Mouse (Mus musculus) limb, embryonic 11.5 days (tissue): Measurements from ENCODE around the gene Kif11. TPM values are rescaled to one million over a fixed set of nuclear protein-coding genes. Genes with fewer than 3 reads are reported as not detected.

ENCODE experiments used
- ATAC-seq: fragments of 200-750 bp; cut with Nextera tagmentation; 2 replicates; pipeline ENCODE4 v1.8.0; 2017; ENCODE audit warnings: low read depth; ENCODE audit not compliant: insufficient number of reproducible peaks, low FRiP score, low TSS enrichment
- DNase-seq: peaks from one replicate; pipeline ENCODE4 v3.0.0-alpha.2; 2015; ENCODE audit warnings: low spot score
- H3K27ac ChIP-seq: fragments of 300-500 bp; sonication (generic); replicated peaks from 2 replicates; pipeline ENCODE4 v1.5.1; 2014; ENCODE audit warnings: low read depth, mild to moderate bottlenecking, low read length
- H3K27me3 ChIP-seq: fragments of 300-500 bp; sonication (generic); 2 replicates; pipeline ENCODE4 v1.6.1; 2014; ENCODE audit warnings: mild to moderate bottlenecking, low read length, mixed read lengths; ENCODE audit not compliant: control insufficient read depth, insufficient read depth
- H3K36me3 ChIP-seq: fragments of 300-500 bp; sonication (generic); 2 replicates; pipeline ENCODE4 v1.6.1; 2014; ENCODE audit warnings: mild to moderate bottlenecking, low read length, moderate library complexity, mixed read lengths; ENCODE audit not compliant: control insufficient read depth, insufficient read depth
- H3K4me1 ChIP-seq: fragments of 300-500 bp; sonication (generic); 2 replicates; pipeline ENCODE4 v1.6.1; 2014; ENCODE audit warnings: low read length, mixed read lengths; ENCODE audit not compliant: control insufficient read depth, insufficient read depth
- H3K4me2 ChIP-seq: fragments of 300-500 bp; sonication (generic); 2 replicates; pipeline ENCODE4 v1.6.1; 2014; ENCODE audit warnings: low read depth, mild to moderate bottlenecking, moderate library complexity; ENCODE audit not compliant: severe bottlenecking
- H3K4me3 ChIP-seq: fragments of 300-500 bp; sonication (generic); 2 replicates; pipeline ENCODE4 v1.5.1; 2014; ENCODE audit warnings: low read depth, low read length
- H3K9ac ChIP-seq: fragments of 300-500 bp; sonication (generic); 2 replicates; pipeline ENCODE4 v1.6.1; 2014; ENCODE audit warnings: mild to moderate bottlenecking, low read length
- H3K9me3 ChIP-seq: fragments of 300-500 bp; sonication (generic); 2 replicates; pipeline ENCODE4 v1.6.1; 2016; ENCODE audit warnings: low read length; ENCODE audit not compliant: control insufficient read depth
- WGBS: fragments of 180-500 bp; shearing (Covaris S2); extraction: QIAGEN DNeasy Blood & Tissue Kit; methylation state at CpG from one replicate; pipeline ENCODE4 v1.1.7; 2014; 5-methylcytosine and 5-hydroxymethylcytosine counted together
- polyA plus RNA-seq: library from polyadenylated mRNA; unstranded; fragments of >200 nt; fragmentation: Nextera tagmentation; extraction: Ambion mirVana; gene quantifications from 2 replicates; pipeline ENCODE4 v1.2.1, GENCODE M21; 2014

Kif11 gene
- 97.2 and 103 TPM in 2 replicates for polyA plus RNA-seq

DNA sequence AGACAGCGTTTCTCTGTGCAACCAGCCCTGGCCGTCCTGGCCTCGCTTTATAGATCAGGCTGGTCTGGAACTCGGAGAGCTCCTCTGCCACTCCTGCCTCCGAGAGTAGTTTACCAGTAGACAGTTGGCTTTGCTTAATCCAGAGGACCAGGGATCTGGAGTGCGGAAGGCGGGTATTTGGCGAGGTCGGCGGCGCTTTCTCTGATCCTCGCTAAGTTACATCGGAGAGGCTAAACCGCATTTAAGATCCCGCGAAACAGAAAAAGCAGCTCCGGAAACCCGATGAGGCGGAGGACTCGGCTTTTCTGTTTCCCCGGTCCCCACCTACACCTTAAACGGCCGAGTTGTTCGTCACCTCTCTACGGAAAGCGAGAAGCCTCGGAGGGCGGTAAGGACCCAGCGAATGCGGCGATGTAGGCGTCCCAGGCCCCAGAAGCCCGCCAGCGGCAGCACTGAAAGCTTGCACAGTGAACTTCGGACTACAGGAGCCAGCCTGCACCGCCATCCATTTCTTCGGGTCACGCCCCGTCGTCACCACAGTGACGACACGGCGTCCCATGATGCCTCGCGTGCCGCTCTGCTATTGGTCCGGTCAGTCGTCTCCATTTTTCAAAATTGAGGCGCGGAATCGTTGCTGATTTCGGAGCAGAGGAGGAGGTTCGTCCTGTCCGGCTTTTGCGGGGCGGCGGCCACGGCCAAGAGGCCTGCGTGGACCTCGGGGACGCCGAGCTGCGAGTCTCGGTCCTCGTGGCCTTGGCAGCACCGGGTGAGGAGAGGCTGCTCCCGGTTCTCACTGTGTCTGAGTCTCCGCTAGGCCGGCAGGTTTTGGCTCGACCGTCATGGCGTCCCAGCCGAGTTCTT is at the start of gene Kif11:
Gene Kif11 (plus strand): TSS at position 649 of the 861 bp plus-strand sequence.
- 0 out of 2 replicates have a peak, but pooled peaks cover 3% of the 10 kb centered on the region for H3K4me1 ChIP-seq
- under 1% methylated on average over 73 of the region's 73 CpGs for WGBS
- peak within 1 kb of the TSS; percentile 82 for H3K4me3 ChIP-seq
- H3K36me3 ChIP-seq: no peaks in the 10 kb centered on the region
- peak within 1 kb of the TSS; percentile 93 for H3K27ac ChIP-seq
- H3K9ac ChIP-seq: peak within 1 kb of the TSS; percentile 75
- no peaks in the 10 kb centered on the region for H3K27me3 ChIP-seq
- DNase-seq: peak; percentile 95
- peak; percentile 98 for ATAC-seq
- H3K9me3 ChIP-seq: no peaks in the 10 kb centered on the region
- H3K4me2 ChIP-seq: peak within 1 kb of the TSS; percentile 60

DNA sequence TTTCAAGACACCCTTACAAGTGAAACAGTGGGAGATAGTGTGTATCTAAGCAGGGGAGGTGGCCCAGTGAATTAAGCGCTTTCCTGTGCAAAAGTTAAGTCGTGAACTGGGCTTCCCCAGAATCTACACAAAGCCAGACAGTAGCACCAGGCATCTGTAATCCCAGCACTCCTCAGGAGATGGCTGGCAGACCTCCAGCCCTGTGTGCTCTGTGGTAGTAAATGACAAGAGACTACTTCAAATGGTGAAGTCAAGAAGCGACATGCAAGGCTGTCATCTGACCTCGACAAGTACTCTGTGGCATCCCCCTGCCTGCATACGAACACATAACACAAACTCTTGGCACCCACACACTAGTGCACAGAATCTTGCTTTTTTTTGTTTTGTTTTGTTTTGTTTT is 49.0 kb upstream of the Kif11 start:
- H3K9me3 ChIP-seq: no peaks in the 10 kb centered on the region
- DNase-seq (no peak), ATAC-seq (no peak)
- no peak overlapping the region for H3K4me2 ChIP-seq
- WGBS: 88% methylated on average over 5 of the region's 5 CpGs
- H3K4me3 ChIP-seq: no peak overlapping the region
- H3K27me3 ChIP-seq: no peaks in the 10 kb centered on the region
- H3K4me1 ChIP-seq: no peaks in the 10 kb centered on the region
- no peak overlapping the region for H3K9ac ChIP-seq
- H3K36me3 ChIP-seq: no peaks in the 10 kb centered on the region
- no peak overlapping the region for H3K27ac ChIP-seq

DNA sequence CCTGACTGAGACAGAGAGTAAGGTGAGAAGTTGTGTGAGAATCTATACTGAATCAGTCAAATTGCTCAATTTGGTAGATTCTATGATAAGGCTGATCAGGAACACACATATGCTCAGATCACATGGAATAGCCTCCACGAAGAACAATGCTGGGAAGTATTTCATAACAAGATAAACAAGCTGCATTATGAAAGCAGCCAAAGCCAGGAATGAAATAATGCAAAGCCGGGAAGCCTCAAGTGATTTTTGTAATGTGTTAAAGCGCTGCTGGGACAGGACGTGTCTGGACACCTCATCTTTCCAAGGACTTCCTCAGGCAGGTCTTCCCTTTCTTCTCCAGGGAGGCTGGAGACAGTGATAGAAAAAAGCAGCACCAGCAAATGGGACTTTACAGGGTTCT is 43.5 kb upstream of the Kif11 start:
- ATAC-seq (no peak), DNase-seq (no peak)
- no peaks in the 10 kb centered on the region for H3K9me3 ChIP-seq
- H3K36me3 ChIP-seq: no peaks in the 10 kb centered on the region
- H3K9ac ChIP-seq: no peak overlapping the region
- 89% methylated on average over 4 of the region's 4 CpGs for WGBS
- no peaks in the 10 kb centered on the region for H3K27me3 ChIP-seq
- H3K4me2 ChIP-seq: no peak overlapping the region
- H3K4me3 ChIP-seq: no peak overlapping the region
- no peaks in the 10 kb centered on the region for H3K4me1 ChIP-seq
- H3K27ac ChIP-seq: no peak overlapping the region

DNA sequence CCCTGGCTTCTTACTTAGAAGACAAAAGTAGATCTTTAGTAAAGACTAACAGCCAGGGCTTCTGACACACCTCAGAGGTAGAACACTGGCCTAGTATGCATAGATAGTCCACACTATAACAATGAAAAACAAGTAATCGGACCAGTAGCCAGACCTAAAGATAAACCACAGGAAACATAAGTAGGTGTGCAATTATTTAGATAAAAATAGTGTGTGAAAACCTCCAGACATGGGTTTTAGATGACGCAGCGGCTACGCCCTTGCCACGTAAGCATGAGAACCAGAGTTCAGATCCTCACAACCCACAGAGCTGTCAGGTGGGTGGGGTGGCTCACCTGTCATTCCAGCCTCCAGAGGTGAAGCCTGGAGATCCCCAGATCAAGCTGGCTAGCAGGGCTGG is 42.8 kb upstream of the Kif11 start:
- ATAC-seq: no peak
- WGBS: 94% methylated on average over 5 of the region's 5 CpGs
- no peaks in the 10 kb centered on the region for H3K4me1 ChIP-seq

DNA sequence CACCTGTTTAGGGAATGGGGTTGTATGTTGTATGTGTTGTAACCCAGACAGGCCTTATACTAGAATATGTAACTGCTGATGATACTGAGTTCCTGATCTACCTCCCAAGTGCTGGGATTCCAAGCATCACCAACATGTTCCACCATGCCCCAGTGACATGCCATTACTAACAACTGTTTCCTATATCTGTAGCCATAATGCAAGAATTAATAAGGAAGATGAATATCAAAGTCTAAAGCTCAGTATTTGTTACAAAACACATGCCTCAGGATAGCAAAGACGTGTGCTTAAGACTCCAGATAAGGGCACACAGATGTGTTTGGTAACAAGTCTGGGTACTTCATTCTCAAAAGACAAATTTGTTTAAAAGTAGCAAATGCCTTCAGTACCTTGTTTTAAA is 40.8 kb upstream of the Kif11 start:
- H3K9me3 ChIP-seq: no peaks in the 10 kb centered on the region
- H3K36me3 ChIP-seq: no peaks in the 10 kb centered on the region
- no peak overlapping the region for H3K27ac ChIP-seq
- 84% methylated on average over 1 of the region's 1 CpGs for WGBS
- ATAC-seq (no peak), DNase-seq (no peak)
- no peak overlapping the region for H3K4me3 ChIP-seq
- H3K27me3 ChIP-seq: no peaks in the 10 kb centered on the region
- no peak overlapping the region for H3K9ac ChIP-seq
- no peak overlapping the region for H3K4me2 ChIP-seq
- no peaks in the 10 kb centered on the region for H3K4me1 ChIP-seq

More for the DNA sequence above, 42.8 kb upstream of the Kif11 start:
- H3K27me3 ChIP-seq: no peaks in the 10 kb centered on the region
- H3K9ac ChIP-seq: no peak overlapping the region
- H3K9me3 ChIP-seq: no peaks in the 10 kb centered on the region
- H3K27ac ChIP-seq: no peak overlapping the region
- H3K4me2 ChIP-seq: no peak overlapping the region
- no peak for DNase-seq
- no peak overlapping the region for H3K4me3 ChIP-seq
- no peaks in the 10 kb centered on the region for H3K36me3 ChIP-seq

DNA sequence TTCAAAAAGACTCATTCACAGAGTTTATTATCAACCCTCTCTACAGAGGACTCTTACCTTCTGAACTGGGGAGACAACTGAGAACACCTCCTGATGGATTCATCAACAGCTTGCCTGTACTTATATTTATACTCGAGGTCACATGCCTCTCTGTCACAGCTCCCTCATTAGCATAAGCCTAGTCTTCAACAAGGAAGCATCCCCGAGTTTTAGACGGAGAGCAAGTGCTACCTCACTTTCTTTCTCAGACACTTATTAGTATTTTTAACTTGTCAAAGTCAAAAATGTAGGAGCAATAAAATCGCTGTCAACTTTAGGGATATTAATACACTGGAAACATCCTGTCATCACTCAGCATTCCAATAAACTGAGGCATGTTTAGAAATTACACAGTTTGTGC is 38.5 kb upstream of the Kif11 start, which contains the start of gene Ide:
Gene Ide (minus strand): TSS at position 101 of the 400 bp plus-strand sequence.
- Histone ChIP-seq H3K36me3 (no peaks in the 10 kb centered on the region), H3K4me3 (no peak within 1 kb of the TSS), H3K4me1 (no peaks in the 10 kb centered on the region), H3K27ac (no peak within 1 kb of the TSS), H3K9me3 (no peaks in the 10 kb centered on the region), H3K4me2 (no peak within 1 kb of the TSS), H3K9ac (no peak within 1 kb of the TSS), H3K27me3 (no peaks in the 10 kb centered on the region)
- WGBS: 76% methylated on average over 4 of the region's 4 CpGs
- ATAC-seq (no peak), DNase-seq (no peak)

DNA sequence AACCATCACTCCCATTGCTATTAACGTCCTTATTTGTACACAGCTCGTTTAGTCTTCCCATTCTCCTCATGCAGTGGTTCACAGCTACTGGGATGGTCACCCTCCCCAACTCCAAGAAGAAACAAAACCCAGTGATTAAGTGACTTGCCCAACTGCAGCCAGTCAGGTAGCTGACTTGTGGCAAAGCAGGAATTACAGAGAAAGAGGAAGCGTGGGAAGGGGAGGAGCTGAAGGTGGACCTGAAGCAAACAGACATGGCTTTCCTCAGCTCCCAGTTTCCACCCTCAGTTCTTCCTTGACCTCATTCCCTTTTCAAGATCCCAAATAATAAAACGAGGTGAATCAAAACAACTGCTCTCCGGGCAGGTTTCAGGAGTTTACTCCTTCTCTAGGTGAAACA is 35.7 kb upstream of the Kif11 start:
- H3K27me3 ChIP-seq: no peaks in the 10 kb centered on the region
- no peak overlapping the region for H3K4me3 ChIP-seq
- no peak overlapping the region for H3K27ac ChIP-seq
- no peaks in the 10 kb centered on the region; the same call in 1 of the 2 replicates for H3K36me3 ChIP-seq
- 77% methylated on average over 5 of the region's 5 CpGs for whole genome bisulfite sequencing
- no peak overlapping the region for H3K9ac ChIP-seq
- H3K9me3 ChIP-seq: no peaks in the 10 kb centered on the region
- no peaks in the 10 kb centered on the region for H3K4me1 ChIP-seq
- H3K4me2 ChIP-seq: no peak overlapping the region
- no peak for DNase-seq
- no peak for ATAC-seq

DNA sequence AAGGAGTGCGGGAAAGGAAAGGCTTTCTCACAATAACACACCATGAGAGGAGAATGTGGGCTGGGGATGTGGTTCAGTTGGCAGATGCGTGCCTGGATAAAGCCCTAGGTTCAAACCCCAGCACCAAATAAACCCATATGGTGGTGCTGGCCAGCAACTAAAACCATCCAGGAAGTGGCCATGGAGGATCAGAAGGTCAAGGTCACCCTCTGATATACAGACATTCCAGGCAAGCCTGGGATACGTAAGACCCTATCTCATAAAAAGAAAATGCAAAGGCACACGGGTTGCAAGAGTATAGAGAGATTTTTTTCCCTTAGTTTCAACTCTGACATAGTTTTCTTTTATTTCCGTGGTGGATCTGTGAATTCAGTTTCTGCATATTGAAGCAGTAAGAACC is 35.3 kb upstream of the Kif11 start:
- Histone ChIP-seq H3K9me3 (no peaks in the 10 kb centered on the region), H3K36me3 (no peaks in the 10 kb centered on the region; the same call in 1 of the 2 replicates), H3K4me2 (no peak overlapping the region), H3K9ac (no peak overlapping the region), H3K4me3 (no peak overlapping the region), H3K27me3 (no peaks in the 10 kb centered on the region), H3K27ac (no peak overlapping the region), H3K4me1 (no peaks in the 10 kb centered on the region)
- DNase-seq (no peak), ATAC-seq (no peak)
- WGBS: 80% methylated on average over 5 of the region's 5 CpGs
